Mouse (Mus musculus) urinary bladder, adult 2 months (tissue): ENCODE data around the gene Lgals2. TPM values are rescaled to one million over a fixed set of nuclear protein-coding genes. Genes with fewer than 3 reads are reported as not detected.
A peak's percentile ranks its signal among the peaks of the same experiment; 100 is the strongest.

Source experiments
- DNase-seq: peaks from one replicate; pipeline ENCODE4 v3.0.0; 2022; ENCODE audit warnings: low spot score
- polyA plus RNA-seq: library from polyadenylated mRNA; depleted of rRNA; stranded (reverse); fragments of >200 nt; gene quantifications from 2 replicates; pipeline ENCODE4 v1.2.3, GENCODE M21; 2012; rRNA removed

The Lgals2 gene
- polyA plus RNA-seq, 1 experiment: 2.1 TPM

GRCm38 (mm10) chr15:78815314-78816073 is 39.8 kb downstream of the Lgals2 start:
- no peak for DNase-seq

- no peak for DNase-seq
Measured at GRCm38 (mm10) chr15:78813603-78814002, 41.7 kb downstream of the Lgals2 start.

- no peak for DNase-seq
Measured at GRCm38 (mm10) chr15:78810146-78810545, 45.2 kb downstream of the Lgals2 start.

GRCm38 (mm10) chr15:78809739-78810138 is 45.6 kb downstream of the Lgals2 start:
- no peak for DNase-seq

- no peak for DNase-seq
Measured at GRCm38 (mm10) chr15:78808980-78809379, 46.3 kb downstream of the Lgals2 start.

- peak; percentile 19 for DNase-seq
Measured at GRCm38 (mm10) chr15:78807141-78807540, 48.2 kb downstream of the Lgals2 start.

- no peak for DNase-seq
Measured at GRCm38 (mm10) chr15:78806614-78807013, 48.7 kb downstream of the Lgals2 start.

GRCm38 (mm10) chr15:78805351-78805750 is 50.0 kb downstream of the Lgals2 start:
- DNase-seq: no peak

- DNase-seq: no peak
Measured at GRCm38 (mm10) chr15:78804326-78804725, 51.0 kb downstream of the Lgals2 start.

GRCm38 (mm10) chr15:78803499-78803900 is 51.8 kb downstream of the Lgals2 start:
- no peak for DNase-seq

GRCm38 (mm10) chr15:78802776-78803391 is 52.4 kb downstream of the Lgals2 start, which contains the start of gene Card10:
Gene Card10 (minus strand): TSS chr15:78803042.
- DNase-seq: peak; percentile 48

GRCm38 (mm10) chr15:78801971-78802741 is 53.2 kb downstream of the Lgals2 start:
- no peak for DNase-seq

- no peak for DNase-seq
Measured at GRCm38 (mm10) chr15:78801571-78801970, 53.8 kb downstream of the Lgals2 start.

Other genes with a start within 250 kb of the Lgals2 start
- gene Elfn2, start 136.8 kb downstream of the Lgals2 start, polyA plus RNA-seq: 0.03 and 0.04 TPM in 2 replicates
- 8.0 and 9.2 TPM in 2 replicates for gene Mfng, start 82.1 kb downstream of the Lgals2 start, polyA plus RNA-seq
- 8.6 and 9.5 TPM in 2 replicates for gene Card10, start 52.5 kb downstream of the Lgals2 start, polyA plus RNA-seq
- 21.0 and 21.6 TPM in 2 replicates for gene Cdc42ep1, start 12.9 kb downstream of the Lgals2 start, polyA plus RNA-seq
- gene Gga1, start 21.7 kb upstream of the Lgals2 start, polyA plus RNA-seq: 53.5 and 56.7 TPM in 2 replicates
- gene Gm49510, start 44.1 kb upstream of the Lgals2 start, polyA plus RNA-seq: 0.04 and 0.06 TPM in 2 replicates
- 34.6 and 35.1 TPM in 2 replicates for gene Sh3bp1, start 44.2 kb upstream of the Lgals2 start, polyA plus RNA-seq
- 2.4 and 3.8 TPM in 2 replicates for gene Pdxp, start 58.4 kb upstream of the Lgals2 start, polyA plus RNA-seq
- 979 and 1,151 TPM in 2 replicates for gene Lgals1, start 71.2 kb upstream of the Lgals2 start, polyA plus RNA-seq
- gene Nol12, start 79.4 kb upstream of the Lgals2 start, polyA plus RNA-seq: 26.5 and 30.7 TPM in 2 replicates
- gene Triobp, start 92.2 kb upstream of the Lgals2 start, polyA plus RNA-seq: 47.1 and 57.9 TPM in 2 replicates
- gene H1f0, start 172.9 kb upstream of the Lgals2 start, polyA plus RNA-seq: 103 and 117 TPM in 2 replicates
- 0.14 and 0.19 TPM in 2 replicates for gene Galr3, start 186.4 kb upstream of the Lgals2 start, polyA plus RNA-seq
- gene Ankrd54, start 207.4 kb upstream of the Lgals2 start, polyA plus RNA-seq: 24.5 and 26.0 TPM in 2 replicates
- gene Eif3l, start 219.7 kb upstream of the Lgals2 start, polyA plus RNA-seq: 125 and 145 TPM in 2 replicates